Mouse (Mus musculus) bone marrow, adult 2 months (tissue): Measurements from ENCODE around the gene Atf2.

Experiments
- CTCF ChIP-seq: fragments of 200-500 bp; IDR thresholded peaks from 2 replicates; pipeline ENCODE4 v1.5.1; 2011; ENCODE audit warnings: low read length, control low read depth; ENCODE audit not compliant: control insufficient read depth, insufficient read depth
- POLR2A ChIP-seq: fragments of 200-500 bp; IDR thresholded peaks from 2 replicates; pipeline ENCODE4 v1.6.1; 2011; ENCODE audit warnings: low read depth, mild to moderate bottlenecking, control low read depth, low read length, borderline replicate concordance; ENCODE audit not compliant: control insufficient read depth

DNA sequence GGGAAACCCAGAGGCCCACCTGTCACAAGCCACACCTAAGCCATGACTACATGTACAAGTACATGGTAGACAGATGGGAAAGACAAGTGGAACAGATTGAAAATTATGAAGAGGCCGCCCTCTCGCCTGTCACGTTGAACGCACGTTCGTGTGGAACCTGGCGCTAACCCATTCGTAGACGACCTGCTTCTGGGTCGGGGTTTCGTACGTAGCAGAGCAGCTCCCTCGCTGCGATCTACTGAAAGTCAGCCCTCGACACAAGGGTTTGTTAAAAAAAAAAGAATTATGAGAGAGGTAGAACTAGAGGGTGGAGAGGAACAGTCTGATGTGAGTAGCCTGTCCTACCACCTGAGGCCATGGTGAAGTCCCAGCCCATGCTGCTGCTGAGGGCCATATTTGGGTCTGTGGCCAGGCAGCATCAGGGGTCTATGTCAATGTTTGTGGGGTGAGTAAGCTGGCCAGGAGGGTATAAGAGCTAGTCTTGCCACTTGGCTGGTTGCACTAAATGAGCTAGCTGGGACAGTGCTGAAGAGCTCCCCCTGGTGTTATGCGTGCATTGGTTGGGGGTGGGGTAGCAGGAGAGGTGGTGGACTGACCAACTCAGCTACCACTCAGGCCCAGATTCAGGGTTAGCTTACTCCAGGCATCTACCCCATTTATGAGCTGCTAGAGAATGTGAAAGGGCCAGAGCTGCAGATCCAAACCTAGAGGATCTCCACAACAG is 24.5 kb downstream of the Atf2 start:
- TF ChIP-seq POLR2A (no peak), CTCF (peak; percentile 71)
